In the genomic region with DNA sequence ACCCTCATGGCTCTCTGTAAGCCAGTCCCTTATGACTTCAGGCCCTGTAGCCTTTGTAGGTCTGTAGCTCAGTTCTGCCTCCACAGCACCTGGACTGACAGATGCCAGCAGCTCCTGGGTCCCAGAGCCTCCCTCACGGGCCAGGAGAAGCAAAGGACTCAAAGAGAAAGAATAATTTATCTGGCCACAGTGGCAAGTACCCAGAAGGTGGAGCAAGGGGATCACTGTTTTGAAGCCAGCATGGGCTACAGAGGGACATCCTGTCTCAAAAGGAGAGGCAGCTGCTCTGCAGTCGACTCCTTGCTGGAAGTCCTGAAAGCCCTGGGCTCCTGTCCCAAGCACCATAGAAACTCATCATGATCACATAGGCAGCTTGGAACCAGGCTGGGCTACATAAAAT, we compare ENCODE assay signal across 22 mouse cellular contexts.
"Had no signal": no experiment of that assay in that cellular context is flagged by ENCODE, and none has a peak within 500 bp of the region (broad histone marks: within the 10 kb centered on the region; RNA-seq: fewer than 3 reads in every experiment).

No protein-coding gene starts in this region.

- DNase-seq: kidney, postnatal 25 days; layer of hippocampus, adult 9-11 months; liver, postnatal 0 days; lung, embryonic 14.5 days; right cerebral cortex, adult 18-20 months; right cerebral cortex, postnatal 14 days; right cerebral cortex, postnatal 4 days; thymus, adult 2 months; thymus, postnatal 14 days; thymus, postnatal 4 days had no signal

- H3K4me3 ChIP-seq: layer of hippocampus, adult 2 months; limb, embryonic 12.5 days; limb, embryonic 15.5 days; midbrain, embryonic 12.5 days; midbrain, embryonic 15.5 days; neural tube, embryonic 12.5 days; neural tube, embryonic 15.5 days had no signal

- H3K36me3 ChIP-seq: limb, embryonic 12.5 days; limb, embryonic 15.5 days had no signal

- ATAC-seq: liver, postnatal 0 days; lung, postnatal 0 days; midbrain, embryonic 15.5 days had no signal

- H3K27me3 ChIP-seq: limb, embryonic 12.5 days; limb, embryonic 15.5 days; midbrain, embryonic 12.5 days; midbrain, embryonic 15.5 days; neural tube, embryonic 12.5 days; neural tube, embryonic 15.5 days had no signal

- H3K9ac ChIP-seq: limb, embryonic 12.5 days; limb, embryonic 15.5 days; liver, embryonic 14.5 days; liver, postnatal 0 days; lung, embryonic 14.5 days; midbrain, embryonic 12.5 days; midbrain, embryonic 15.5 days; neural tube, embryonic 12.5 days; neural tube, embryonic 15.5 days had no signal

- H3K4me2 ChIP-seq: limb, embryonic 12.5 days; limb, embryonic 15.5 days; liver, embryonic 11.5 days; lung, embryonic 14.5 days; midbrain, embryonic 12.5 days; midbrain, embryonic 15.5 days; neural tube, embryonic 12.5 days; neural tube, embryonic 15.5 days had no signal

- H3K9me3 ChIP-seq: midbrain, embryonic 12.5 days; midbrain, embryonic 15.5 days; neural tube, embryonic 12.5 days; neural tube, embryonic 15.5 days had no signal

- H3K4me1 ChIP-seq: limb, embryonic 12.5 days; limb, embryonic 15.5 days; midbrain, embryonic 12.5 days; midbrain, embryonic 15.5 days; neural tube, embryonic 12.5 days; neural tube, embryonic 15.5 days had no signal

- H3K27ac ChIP-seq: kidney, postnatal 0 days; layer of hippocampus, adult 2 months; limb, embryonic 12.5 days; limb, embryonic 15.5 days; liver, embryonic 14.5 days; macrophage; midbrain, embryonic 12.5 days; midbrain, embryonic 15.5 days; neural tube, embryonic 12.5 days; neural tube, embryonic 15.5 days had no signal
